Mouse (Mus musculus) limb, embryonic 15.5 days (tissue): ENCODE results near the gene Dennd5b. TPM values are rescaled to one million over a fixed set of nuclear protein-coding genes. Genes with fewer than 3 reads are reported as not detected.
A peak's percentile ranks its signal among the peaks of the same experiment; 100 is the strongest.

Experiments
- ATAC-seq: fragments of 200-750 bp; cut with Nextera tagmentation; 2 replicates; pipeline ENCODE4 v1.8.0; 2017; ENCODE audit warnings: low read depth, moderate TSS enrichment; ENCODE audit not compliant: insufficient number of reproducible peaks, low FRiP score, low TSS enrichment
- H3K27ac ChIP-seq: fragments of 300-500 bp; sonication (generic); 2 replicates; pipeline ENCODE4 v1.5.1; 2015; ENCODE audit warnings: moderate library complexity, mild to moderate bottlenecking, inconsistent platforms
- H3K27me3 ChIP-seq: fragments of 300-500 bp; sonication (generic); 2 replicates; pipeline ENCODE4 v1.6.1; 2015; ENCODE audit warnings: inconsistent platforms
- H3K36me3 ChIP-seq: fragments of 300-500 bp; sonication (generic); 2 replicates; pipeline ENCODE4 v1.6.1; 2015; ENCODE audit warnings: inconsistent platforms
- H3K4me1 ChIP-seq: fragments of 300-500 bp; sonication (generic); 2 replicates; pipeline ENCODE4 v1.6.1; 2015; ENCODE audit warnings: inconsistent platforms
- H3K4me2 ChIP-seq: fragments of 300-500 bp; sonication (generic); 2 replicates; pipeline ENCODE4 v1.6.1; 2015; ENCODE audit warnings: mild to moderate bottlenecking, inconsistent platforms
- H3K4me3 ChIP-seq: fragments of 300-500 bp; sonication (generic); 2 replicates; pipeline ENCODE4 v1.5.1; 2015; ENCODE audit warnings: mild to moderate bottlenecking, inconsistent platforms
- H3K9ac ChIP-seq: fragments of 300-500 bp; sonication (generic); 2 replicates; pipeline ENCODE4 v1.6.1; 2015; ENCODE audit warnings: inconsistent platforms
- H3K9me3 ChIP-seq: fragments of 300-500 bp; sonication (generic); 2 replicates; pipeline ENCODE4 v1.6.1; 2016; ENCODE audit warnings: inconsistent platforms
- WGBS: fragments of 180-500 bp; shearing (Covaris S2); methylation state at CpG from one replicate; pipeline ENCODE4 v1.1.7; 2015; 5-methylcytosine and 5-hydroxymethylcytosine counted together
- polyA plus RNA-seq: library from polyadenylated mRNA; unstranded; fragments of >200 nt; fragmentation: Nextera tagmentation; extraction: Ambion mirVana; gene quantifications from 2 replicates; pipeline ENCODE4 v1.2.1, GENCODE M21; 2015

Dennd5b gene
- polyA plus RNA-seq, 1 experiment from 2014 or later, result 3.4 TPM

DNA sequence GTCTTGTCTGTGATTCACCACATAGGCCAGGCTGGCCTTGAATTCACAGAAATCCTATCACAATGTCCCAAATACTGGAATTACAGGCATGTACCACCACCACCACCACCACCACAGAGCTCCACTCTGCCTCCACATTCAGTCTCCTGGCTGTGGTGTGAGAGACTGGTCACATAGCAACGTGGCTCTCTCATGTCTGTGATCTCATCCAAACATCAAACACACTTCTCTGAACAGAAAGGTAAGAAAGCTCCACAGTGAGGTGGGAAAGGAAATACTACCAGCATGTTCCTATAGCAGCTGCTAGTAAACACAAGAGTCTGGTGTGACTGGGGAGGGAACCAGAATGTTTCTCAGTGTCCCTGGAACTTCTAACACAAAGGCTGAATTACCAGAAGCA is 140.2 kb downstream of the Dennd5b start:
- Histone ChIP-seq H3K9me3 (no peaks in the 10 kb centered on the region), H3K27me3 (no peaks in the 10 kb centered on the region), H3K4me1 (peaks cover 11% of the 10 kb centered on the region), H3K27ac (no peak overlapping the region), H3K36me3 (no peaks in the 10 kb centered on the region), H3K4me3 (no peak overlapping the region), H3K4me2 (no peak overlapping the region), H3K9ac (no peak overlapping the region)
- ATAC-seq, result no peak
- 25% methylated on average over 1 of the region's 1 CpGs for WGBS

DNA sequence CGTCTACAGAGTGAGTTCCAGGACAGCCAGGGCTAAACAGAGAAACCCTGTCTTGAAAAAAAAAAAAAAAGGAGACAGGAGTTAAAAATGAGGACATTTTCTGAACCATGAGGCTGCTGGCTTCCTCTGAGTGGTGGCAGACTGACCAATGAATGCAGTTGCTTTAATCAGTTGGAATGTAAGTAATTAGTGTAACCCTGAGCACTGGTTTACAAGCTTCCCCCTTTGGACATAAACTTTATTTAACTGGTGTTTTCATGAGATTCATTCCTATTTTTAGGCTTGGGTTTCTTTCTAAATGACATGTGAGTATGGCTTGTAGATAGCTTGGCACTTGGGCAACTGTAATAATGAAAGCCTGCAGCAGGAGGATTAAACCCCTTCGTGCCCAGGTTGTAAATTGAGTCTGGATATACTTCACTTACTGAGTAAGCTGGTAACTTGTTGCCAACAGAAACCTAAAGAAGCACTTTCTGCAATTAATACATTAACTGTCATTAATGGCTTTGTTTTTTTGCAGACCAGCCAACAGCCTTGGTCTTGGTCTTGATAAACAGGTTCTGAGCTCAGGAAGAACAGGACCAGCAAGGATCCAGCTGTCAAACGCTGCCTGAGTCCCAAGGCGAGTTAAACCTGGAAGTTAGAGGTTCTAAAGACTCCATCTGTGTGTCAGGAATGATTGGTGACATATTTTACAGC is 141.8 kb downstream of the Dennd5b start:
- 23% methylated on average over 4 of the region's 4 CpGs for WGBS
- H3K4me2 ChIP-seq, result no peak overlapping the region
- no peaks in the 10 kb centered on the region for H3K9me3 ChIP-seq
- H3K36me3 ChIP-seq, result no peaks in the 10 kb centered on the region
- no peak overlapping the region for H3K9ac ChIP-seq
- no peaks in the 10 kb centered on the region for H3K27me3 ChIP-seq
- ATAC-seq, result no peak
- H3K4me3 ChIP-seq, result no peak overlapping the region
- peak overlapping the region; percentile 18; the same call in 1 of the 2 replicates for H3K27ac ChIP-seq
- H3K4me1 ChIP-seq, result peaks cover 11% of the 10 kb centered on the region

DNA sequence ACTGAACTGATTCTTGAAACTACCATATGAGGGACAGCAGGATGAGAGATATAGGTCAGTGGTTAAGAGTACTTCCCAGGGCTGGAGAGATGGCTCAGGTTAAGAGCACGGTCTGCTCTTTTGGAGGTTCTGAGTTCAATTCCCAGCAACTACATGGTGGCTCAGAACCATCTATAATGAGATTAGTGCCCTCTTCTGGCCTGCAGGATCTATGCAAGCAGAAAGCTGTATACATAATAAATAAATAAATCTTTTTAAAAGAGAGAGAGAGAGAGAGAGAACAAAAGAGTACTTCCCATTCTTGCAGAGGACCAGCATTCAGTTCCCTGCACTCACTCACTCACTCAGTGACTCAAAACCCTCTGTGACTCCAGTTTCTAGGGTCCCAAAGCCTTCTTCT is 142.8 kb downstream of the Dennd5b start:
- WGBS, result 94% methylated on average over 1 of the region's 1 CpGs
- H3K4me1 ChIP-seq, result peaks cover 11% of the 10 kb centered on the region
- H3K9ac ChIP-seq, result no peak overlapping the region
- H3K9me3 ChIP-seq, result no peaks in the 10 kb centered on the region
- ATAC-seq, result no peak
- H3K4me3 ChIP-seq, result no peak overlapping the region
- H3K27me3 ChIP-seq, result no peaks in the 10 kb centered on the region
- no peak overlapping the region for H3K4me2 ChIP-seq
- H3K36me3 ChIP-seq, result no peaks in the 10 kb centered on the region
- H3K27ac ChIP-seq, result no peak overlapping the region

DNA sequence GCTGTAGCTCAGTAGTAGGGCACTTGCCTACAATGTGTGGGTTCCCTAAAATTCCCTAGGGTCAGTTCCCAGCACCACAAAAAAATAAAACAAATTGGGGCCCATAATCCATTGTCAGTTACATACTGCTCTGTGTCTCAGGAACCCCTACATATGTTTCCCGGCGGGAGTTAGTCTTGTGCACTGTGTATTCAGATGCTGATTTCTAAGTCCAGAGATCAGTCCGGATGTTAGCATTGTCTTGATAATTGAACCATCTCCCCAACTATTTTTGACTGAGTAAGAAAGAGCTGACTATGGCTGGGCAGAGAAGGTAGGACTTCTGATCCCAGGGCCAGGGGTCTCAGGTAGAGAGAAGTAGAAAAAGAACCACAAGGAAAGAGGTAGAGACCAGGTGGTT is 144.4 kb downstream of the Dennd5b start:
- no peak overlapping the region for H3K4me2 ChIP-seq
- H3K9me3 ChIP-seq, result no peaks in the 10 kb centered on the region
- H3K4me1 ChIP-seq, result peaks cover 11% of the 10 kb centered on the region
- H3K27ac ChIP-seq, result no peak overlapping the region
- WGBS, result 89% methylated on average over 3 of the region's 3 CpGs
- no peak overlapping the region for H3K4me3 ChIP-seq
- ATAC-seq, result no peak
- no peaks in the 10 kb centered on the region for H3K36me3 ChIP-seq
- H3K9ac ChIP-seq, result no peak overlapping the region
- no peaks in the 10 kb centered on the region for H3K27me3 ChIP-seq

DNA sequence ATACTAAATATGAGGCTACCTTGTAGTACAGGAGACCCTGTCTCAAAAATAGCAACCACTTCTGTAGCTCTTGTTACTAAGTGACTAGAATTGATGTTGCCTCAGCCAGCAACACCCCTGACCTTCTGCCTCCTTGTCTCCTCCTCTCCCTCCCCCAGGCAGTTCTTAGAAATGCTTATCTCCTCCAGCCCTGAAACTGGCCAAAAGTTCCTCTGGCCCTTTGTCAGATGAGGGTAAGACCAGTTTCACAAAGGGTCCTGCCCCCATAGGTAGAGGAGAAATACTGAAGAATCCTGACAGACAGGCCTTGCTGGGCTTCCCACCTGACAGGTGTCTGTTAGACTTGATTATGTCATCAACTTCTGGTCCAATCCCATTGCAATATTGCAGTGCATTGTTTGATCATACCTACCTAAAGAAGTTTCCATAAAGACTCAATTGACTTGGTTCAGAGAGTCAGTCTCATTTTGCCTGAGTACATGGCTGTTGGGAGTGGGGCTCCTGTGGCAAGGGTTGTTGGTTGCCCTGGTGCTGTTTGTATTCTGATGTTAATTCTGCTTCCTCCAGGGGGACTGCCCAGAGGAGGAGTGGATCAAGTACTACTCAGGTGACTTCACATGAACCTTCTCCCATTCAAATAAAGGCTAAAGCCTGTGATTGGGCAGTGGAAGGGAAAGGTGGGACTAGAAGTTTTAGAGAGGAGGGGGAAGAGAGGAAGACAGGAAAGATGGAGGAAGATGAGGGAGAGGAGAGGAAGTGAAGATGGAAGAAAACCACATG is 145.6 kb downstream of the Dennd5b start:
- no peaks in the 10 kb centered on the region for H3K9me3 ChIP-seq
- no peak overlapping the region for H3K27ac ChIP-seq
- ATAC-seq, result no peak
- no peak overlapping the region for H3K9ac ChIP-seq
- no peak overlapping the region for H3K4me3 ChIP-seq
- H3K4me2 ChIP-seq, result no peak overlapping the region
- no peaks in the 10 kb centered on the region for H3K27me3 ChIP-seq
- peaks cover 11% of the 10 kb centered on the region for H3K4me1 ChIP-seq
- H3K36me3 ChIP-seq, result no peaks in the 10 kb centered on the region

DNA sequence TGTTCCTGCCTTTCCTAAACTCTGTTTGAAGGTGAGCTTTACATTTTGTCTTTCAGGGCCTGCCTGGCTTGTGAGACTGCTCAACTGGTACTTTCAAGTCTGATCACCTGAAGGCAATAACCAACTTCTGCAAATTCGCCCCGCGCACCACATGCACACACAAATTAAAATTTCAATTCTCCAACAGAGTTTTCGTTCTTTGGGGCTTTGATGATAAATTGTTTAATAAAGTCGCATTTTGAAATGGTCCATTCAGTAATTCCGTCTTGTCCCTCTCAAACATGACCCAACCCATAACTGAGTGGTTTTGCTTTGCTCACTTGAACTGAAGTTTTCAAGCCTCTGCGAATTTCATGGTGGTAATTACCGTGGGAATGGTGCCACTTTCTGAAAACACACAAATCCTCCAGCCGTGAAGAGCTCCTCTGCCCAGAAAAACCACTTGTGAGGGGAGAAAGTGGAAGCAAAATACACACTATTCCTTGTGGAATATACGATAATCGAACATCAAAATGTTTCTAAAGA is 154.5 kb downstream of the Dennd5b start:
- Histone ChIP-seq H3K9ac (peak overlapping the region; percentile 50; the same call in 1 of the 2 replicates), H3K4me1 (peaks cover 9% of the 10 kb centered on the region; the same call in 1 of the 2 replicates), H3K27me3 (no peaks in the 10 kb centered on the region), H3K27ac (peak overlapping the region; percentile 83), H3K4me3 (peak overlapping the region; percentile 79), H3K9me3 (no peaks in the 10 kb centered on the region), H3K36me3 (no peaks in the 10 kb centered on the region), H3K4me2 (peak overlapping the region; percentile 89)
- WGBS, result 30% methylated on average over 11 of the region's 11 CpGs
- ATAC-seq, result no peak

DNA sequence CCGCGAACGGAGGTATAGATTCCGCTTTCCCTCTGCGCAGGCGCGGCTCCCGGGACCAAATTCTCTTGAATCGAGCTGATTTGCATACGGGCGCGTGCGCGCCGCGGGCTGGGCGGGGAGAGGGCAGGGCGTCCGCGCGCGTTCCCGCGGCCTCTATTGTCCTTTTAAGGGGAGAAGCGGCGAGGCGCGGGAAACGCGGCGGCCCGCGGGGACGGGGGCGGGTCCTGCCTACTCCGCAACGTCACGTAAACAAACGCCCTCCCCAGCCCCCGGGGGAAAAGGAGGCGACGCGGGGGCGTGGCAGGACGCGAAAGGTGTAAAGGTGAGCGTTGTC is 155.1 kb downstream of the Dennd5b start, which contains the start of gene Sinhcaf:
Gene Sinhcaf, minus strand, starts transcription at position 59 of the 334 bp plus-strand sequence.
- Histone ChIP-seq H3K4me2 (peak within 1 kb of the TSS; percentile 89), H3K4me1 (peaks cover 9% of the 10 kb centered on the region; the same call in 1 of the 2 replicates), H3K9ac (peak within 1 kb of the TSS; percentile 71), H3K4me3 (peak within 1 kb of the TSS; percentile 79), H3K27ac (peak within 1 kb of the TSS; percentile 83), H3K27me3 (no peaks in the 10 kb centered on the region), H3K36me3 (no peaks in the 10 kb centered on the region), H3K9me3 (no peaks in the 10 kb centered on the region)
- ATAC-seq, result peak; percentile 83
- WGBS, result 0% methylated on average over 47 of the region's 47 CpGs

DNA sequence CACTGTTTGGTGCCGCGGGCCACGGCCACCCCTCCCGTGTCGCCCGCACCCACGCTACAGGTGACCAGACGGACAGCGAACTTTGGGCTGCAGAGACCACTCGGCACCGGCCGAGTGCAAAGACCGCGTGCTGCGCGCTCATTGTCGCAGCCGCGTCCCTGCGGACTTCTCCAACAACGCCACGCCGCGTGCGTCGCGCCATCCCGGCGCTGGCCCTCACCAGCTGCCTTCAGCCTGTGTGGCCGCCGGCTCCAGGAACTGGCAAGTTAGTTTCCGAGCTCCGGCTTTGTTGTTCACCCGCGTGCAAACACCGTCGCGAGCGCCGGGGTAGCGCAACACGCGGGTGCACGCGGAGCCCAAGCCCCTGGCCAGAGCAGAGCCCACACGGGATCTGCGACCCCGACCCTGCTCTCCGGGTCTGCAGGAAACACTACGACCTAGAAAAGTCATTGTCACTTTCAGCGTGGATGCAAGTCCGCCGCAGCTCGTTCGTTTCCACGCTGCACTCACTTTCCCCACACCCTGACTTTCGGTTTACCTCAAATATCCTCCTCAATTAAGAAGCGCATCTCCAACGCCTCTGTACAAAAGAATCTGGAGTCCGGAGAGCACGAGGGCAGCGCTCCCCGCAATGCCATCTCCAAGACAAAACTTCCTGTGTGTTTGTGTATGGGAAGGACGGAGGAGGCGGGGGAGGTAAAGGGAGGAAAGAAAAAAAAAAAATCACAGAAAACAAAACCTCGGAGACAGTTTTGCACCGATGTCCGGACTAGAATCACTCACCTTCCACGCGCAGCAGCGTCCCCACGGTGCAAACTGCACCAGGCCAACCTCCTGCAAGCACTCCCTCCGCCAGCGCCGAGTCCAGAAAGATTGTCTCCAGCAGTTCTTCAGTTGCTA is 155.7 kb downstream of the Dennd5b start:
- Histone ChIP-seq H3K36me3 (no peaks in the 10 kb centered on the region), H3K9ac (peak overlapping the region; percentile 71), H3K4me2 (peak overlapping the region; percentile 89), H3K27ac (peak overlapping the region; percentile 83), H3K27me3 (no peaks in the 10 kb centered on the region), H3K4me3 (peak overlapping the region; percentile 79), H3K4me1 (peaks cover 9% of the 10 kb centered on the region; the same call in 1 of the 2 replicates), H3K9me3 (no peaks in the 10 kb centered on the region)
- no peak; the same call in 1 of the 2 replicates for ATAC-seq
- under 1% methylated on average over 74 of the region's 75 CpGs for WGBS

DNA sequence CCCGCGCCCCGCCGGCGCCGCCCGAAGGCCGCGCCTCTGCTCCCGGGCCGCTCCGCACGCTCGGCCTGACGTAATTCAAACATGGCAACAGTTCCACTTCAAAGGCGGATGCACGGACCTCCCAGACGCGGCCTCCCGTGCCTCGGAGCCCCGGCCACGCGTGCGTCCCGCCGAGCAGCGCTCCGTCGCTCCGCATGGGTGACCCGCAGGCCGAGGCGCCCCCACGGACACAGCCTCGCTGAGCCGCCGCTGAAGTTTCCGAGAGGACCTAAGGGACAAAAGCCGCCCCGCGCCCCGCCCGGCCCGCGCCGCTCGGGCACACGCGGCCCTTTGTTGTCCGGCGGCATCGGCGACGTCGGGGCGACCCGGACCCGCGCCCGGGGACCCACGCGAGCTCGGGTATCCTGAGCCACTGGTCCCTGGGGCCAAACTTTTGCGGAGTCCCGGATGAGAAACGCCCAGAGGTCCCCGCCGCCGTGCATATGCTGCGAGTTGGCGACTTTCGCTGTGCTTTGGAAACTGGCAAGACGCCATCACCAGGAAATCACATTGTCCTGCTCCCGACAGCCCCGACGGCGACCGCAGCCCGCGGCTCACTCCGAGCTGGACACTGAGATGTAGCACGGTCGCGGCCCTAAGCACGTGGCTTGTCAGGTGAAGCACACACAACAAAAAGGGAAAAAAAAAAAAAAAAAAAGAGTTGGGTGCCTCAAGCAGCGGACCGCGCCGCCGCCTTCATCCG is 156.5 kb downstream of the Dennd5b start:
- H3K4me3 ChIP-seq, result peak overlapping the region; percentile 79
- H3K36me3 ChIP-seq, result no peaks in the 10 kb centered on the region
- H3K4me1 ChIP-seq, result peaks cover 9% of the 10 kb centered on the region; the same call in 1 of the 2 replicates
- H3K27ac ChIP-seq, result peak overlapping the region; percentile 83
- peak overlapping the region; percentile 71 for H3K9ac ChIP-seq
- peak; percentile 42 for ATAC-seq
- under 1% methylated on average over 88 of the region's 92 CpGs for WGBS
- no peaks in the 10 kb centered on the region for H3K9me3 ChIP-seq
- H3K4me2 ChIP-seq, result peak overlapping the region; percentile 89
- no peaks in the 10 kb centered on the region for H3K27me3 ChIP-seq

DNA sequence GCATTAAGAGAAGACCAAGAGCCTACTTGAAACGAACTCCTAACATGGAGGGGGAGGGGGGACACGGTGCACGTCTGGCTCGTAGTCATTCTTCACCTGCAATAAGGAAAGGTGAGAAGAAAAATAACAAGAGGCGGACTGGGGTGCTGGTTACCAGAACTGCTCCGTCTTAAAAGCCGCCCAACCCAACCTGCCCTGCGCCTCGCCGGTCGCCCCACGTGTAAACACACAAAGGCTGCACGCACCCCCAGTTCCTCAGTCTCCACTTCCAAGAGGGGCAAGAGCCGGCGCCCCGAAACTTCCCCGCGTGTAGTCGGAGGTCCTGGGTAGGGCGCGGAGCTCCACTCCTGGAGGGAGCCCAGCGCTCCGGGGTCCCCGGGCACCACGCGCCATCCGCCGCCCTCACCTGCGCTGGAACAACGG is 157.1 kb downstream of the Dennd5b start:
- Histone ChIP-seq H3K27ac (peak overlapping the region; percentile 83), H3K36me3 (no peaks in the 10 kb centered on the region), H3K27me3 (no peaks in the 10 kb centered on the region), H3K4me2 (peak overlapping the region; percentile 89), H3K4me3 (peak overlapping the region; percentile 79), H3K9ac (peak overlapping the region; percentile 71), H3K4me1 (peaks cover 9% of the 10 kb centered on the region; the same call in 1 of the 2 replicates), H3K9me3 (no peaks in the 10 kb centered on the region)
- no peak; the same call in 1 of the 2 replicates for ATAC-seq
- WGBS, result under 1% methylated on average over 30 of the region's 30 CpGs

DNA sequence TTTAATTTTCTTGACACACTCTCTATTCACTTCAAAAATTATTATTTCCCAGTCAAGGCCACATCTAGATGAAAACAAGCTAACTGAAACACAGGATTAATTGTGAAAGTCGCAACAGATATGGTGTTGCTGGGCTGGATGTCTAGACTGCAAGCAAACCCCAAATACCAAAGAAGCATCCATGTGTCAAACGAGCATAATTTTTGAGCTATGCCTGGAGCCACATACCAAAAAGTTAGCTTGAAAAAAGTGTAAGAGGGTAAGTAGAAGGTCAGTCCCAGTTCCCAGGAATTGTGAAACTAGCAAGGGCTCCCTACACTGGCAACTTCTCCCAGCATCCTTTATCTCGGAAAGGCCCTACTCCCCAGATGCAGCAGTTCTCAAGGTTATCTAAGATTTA is 157.8 kb downstream of the Dennd5b start:
- Histone ChIP-seq H3K4me2 (peak overlapping the region; percentile 89), H3K36me3 (no peaks in the 10 kb centered on the region), H3K9ac (no peak overlapping the region), H3K27me3 (no peaks in the 10 kb centered on the region), H3K4me3 (peak overlapping the region; percentile 79), H3K27ac (no peak overlapping the region), H3K9me3 (no peaks in the 10 kb centered on the region), H3K4me1 (peaks cover 9% of the 10 kb centered on the region; the same call in 1 of the 2 replicates)
- 27% methylated on average over 3 of the region's 3 CpGs for WGBS
- ATAC-seq, result no peak
